Mouse (Mus musculus): ENCODE results near the gene 1500009C09Rik.
"Not testable (repeated sequence)": the region's sequence is repeated elsewhere in the genome, so short reads cannot be mapped to it uniquely, and the experiment has no call there.

Gene 1500009C09Rik

GRCm38 (mm10) chr15:82218778-82219666 is 33.2 kb upstream of the 1500009C09Rik start:
- no peak for DNase-seq (ENCODE audit: low spot score in 2 of 2)

DNA sequence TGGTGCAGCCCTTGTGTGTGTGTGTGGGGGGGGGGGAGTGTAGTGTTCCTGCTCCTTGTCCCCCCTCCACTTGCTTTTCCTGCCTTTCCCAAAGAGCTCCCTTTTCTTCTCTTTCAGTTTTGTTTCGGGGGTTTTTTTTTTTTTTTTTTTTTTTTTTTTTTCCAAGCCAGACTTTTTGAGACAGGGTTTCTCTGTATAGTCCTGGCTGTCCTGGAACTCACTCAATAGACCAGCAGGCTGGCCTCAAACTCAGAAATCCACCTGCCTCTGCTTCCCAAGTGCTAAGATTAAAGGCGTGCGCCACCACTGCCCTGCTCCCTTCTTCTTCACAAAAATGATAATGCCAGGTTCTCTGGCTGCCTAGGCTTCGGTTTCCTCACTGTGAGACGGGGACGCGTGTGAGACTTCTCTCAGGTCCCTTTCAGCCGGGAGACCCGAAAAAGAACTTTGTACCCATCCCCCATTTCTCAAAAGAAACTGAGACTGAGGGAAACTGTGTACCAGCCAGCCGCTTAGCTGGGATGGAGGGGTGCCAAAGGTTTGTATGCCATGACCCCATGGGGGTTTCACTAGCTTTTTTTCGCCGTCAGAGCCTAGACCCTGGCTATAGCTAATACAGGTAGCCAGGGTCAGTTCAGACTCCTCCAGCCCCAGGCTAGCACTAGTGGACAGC is 32.1 kb upstream of the 1500009C09Rik start:
- no peak for DNase-seq (ENCODE audit: low spot score in 2 of 2)

- DNase-seq (ENCODE audit: low spot score in 2 of 2) = no peak
These were observed 30.9 kb upstream of the 1500009C09Rik start for GRCm38 (mm10) chr15:82221104-82221860.

- no peak for DNase-seq (ENCODE audit: low spot score in 2 of 2)
These were observed 28.9 kb upstream of the 1500009C09Rik start for GRCm38 (mm10) chr15:82223251-82223650.

GRCm38 (mm10) chr15:82223657-82224601 is 28.3 kb upstream of the 1500009C09Rik start, which contains the start of gene Tnfrsf13c:
Tnfrsf13c (minus strand) TSS chr15:82224369.
- DNase-seq (ENCODE audit: low spot score in 2 of 2) = no peak

GRCm38 (mm10) chr15:82224602-82225215 is 27.5 kb upstream of the 1500009C09Rik start:
- no peak for DNase-seq (ENCODE audit: low spot score in 2 of 2)

- no peak for DNase-seq (ENCODE audit: low spot score in 2 of 2)
These were observed 26.4 kb upstream of the 1500009C09Rik start for GRCm38 (mm10) chr15:82225769-82226168.

DNA sequence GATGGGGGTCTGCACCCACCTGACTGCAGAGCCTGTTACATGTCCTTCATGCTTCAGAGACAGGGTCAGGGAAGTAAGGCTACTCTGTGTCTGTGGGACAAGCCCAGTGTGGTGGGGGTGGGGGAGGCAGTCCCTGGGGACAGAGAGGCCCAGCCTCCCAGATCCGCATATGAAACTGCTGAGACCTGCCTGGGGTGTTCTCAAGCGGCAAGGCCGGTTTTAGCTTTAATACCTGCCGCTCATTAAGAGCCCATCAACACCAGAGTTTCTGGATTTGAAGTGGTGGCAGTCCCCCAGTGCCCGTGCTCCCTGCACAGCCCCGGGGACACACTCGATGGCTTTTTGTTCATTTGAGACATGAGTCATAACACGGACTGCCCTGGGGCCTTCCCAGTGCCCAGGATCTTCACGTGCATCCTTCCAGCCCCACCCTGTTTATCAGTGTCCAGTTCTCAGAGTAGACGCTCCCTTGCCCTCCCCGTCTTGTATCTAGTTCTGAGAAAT is 22.6 kb upstream of the 1500009C09Rik start:
- no peak for DNase-seq (ENCODE audit: low spot score in 2 of 2)

GRCm38 (mm10) chr15:82230098-82230611 is 22.0 kb upstream of the 1500009C09Rik start:
- no peak for DNase-seq (ENCODE audit: low spot score in 2 of 2)

- no peak for DNase-seq (ENCODE audit: low spot score in 2 of 2)
These were observed 21.1 kb upstream of the 1500009C09Rik start for GRCm38 (mm10) chr15:82231100-82231499.

DNA sequence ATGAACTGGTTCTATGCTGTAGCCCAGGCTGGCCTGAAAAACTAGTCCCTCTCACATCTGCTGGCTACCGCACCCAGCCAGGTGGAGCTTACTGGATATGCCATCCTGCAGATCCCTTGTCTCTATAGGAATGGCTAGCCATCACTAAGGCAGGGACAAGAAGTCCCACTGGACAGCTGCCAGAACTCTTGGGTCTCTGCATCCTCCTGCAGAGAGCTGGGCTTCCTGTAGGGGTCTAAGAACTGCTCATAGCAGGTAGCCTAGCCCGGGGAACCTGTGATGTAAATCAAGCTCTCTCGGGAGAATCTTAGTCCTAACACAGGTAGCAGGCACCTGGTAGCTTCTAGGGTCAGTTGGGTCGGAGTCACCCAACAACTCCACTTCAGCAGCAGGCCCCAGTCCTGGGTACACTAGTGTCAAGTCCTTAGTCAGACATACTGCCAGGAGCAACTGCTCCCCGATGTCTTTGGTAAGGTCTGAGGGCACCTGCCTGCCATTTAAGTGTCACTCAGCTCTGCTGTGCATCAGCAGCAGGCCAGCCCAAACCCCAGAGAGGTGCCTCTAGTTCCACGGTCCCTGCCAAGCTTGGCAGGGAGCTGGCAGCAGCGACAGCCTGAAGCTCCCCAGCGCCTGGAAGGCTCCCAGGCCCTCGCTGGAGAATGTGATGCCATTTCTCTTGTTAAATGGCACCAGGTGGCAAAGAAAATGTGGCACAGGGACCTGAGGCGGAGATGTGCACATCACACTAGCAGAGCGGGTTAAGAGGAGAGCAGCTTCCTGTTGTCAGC is 20.4 kb upstream of the 1500009C09Rik start:
- no peak for DNase-seq (ENCODE audit: low spot score in 2 of 2)

- DNase-seq (ENCODE audit: low spot score in 2 of 2) = no peak
These were observed 19.5 kb upstream of the 1500009C09Rik start for GRCm38 (mm10) chr15:82232651-82233050.

DNA sequence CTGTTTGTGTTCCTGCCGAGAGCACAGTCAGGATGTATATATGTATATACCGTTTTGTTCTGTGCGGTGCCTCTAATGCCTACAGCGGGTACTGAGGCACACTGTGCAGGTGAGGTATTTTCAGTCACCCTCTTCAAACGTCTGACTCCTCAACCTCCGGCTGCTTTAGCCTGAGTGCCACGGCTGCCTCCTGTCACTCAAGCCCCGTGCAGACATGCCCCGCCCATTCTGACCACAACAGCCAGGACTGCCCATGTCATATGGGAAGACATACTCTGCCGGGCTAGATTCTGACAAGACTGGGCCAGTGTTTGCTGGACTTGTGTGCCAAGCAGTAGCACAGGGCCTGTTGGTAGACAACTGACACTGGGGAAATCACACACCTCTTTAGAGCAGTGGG is 16.5 kb upstream of the 1500009C09Rik start:
- DNase-seq (ENCODE audit: low spot score in 2 of 2) = no peak

GRCm38 (mm10) chr15:82236565-82236964 is 15.6 kb upstream of the 1500009C09Rik start:
- peak; percentile 67 to 86 for DNase-seq (ENCODE audit: low spot score in 2 of 2)

DNA sequence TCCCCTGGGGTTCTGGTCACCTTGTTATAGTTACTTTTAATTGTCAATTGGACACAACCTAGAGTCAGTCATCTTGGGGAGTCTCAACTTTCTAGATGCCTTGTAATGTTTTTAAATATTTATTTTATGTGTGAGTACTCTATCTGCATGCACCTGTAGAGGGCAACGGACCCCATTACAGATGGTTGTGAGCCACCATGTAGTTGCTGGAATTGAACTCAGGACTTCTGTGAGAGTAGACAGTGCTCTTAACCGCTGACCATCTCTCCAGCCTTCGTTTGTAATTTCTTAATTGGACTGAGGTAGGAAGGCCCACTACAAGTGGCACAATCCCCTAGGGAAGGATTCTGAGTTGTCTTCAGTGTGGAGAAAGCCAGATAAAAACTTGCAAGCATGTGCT is 8.9 kb upstream of the 1500009C09Rik start:
- no peak for DNase-seq (ENCODE audit: low spot score in 2 of 2)

DNA sequence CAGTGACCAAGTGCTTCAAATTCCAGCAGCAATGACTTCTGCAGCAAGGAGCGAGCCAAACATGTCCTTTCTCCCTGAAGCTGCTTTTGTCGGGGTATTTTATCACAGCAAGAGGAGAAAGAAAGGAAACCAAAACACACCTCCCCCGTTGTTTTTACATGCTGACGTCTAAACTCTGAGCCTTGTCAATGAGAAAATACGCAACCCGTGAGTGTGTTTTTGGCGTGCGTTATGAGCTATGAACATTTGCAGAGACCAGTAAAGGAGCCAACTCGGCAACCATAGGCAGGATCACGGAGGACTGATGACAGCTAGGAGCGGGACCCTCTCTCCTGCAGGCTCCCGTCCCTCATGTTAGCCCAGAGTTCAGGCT is 8.5 kb upstream of the 1500009C09Rik start:
- no peak for DNase-seq (ENCODE audit: low spot score in 2 of 2)

- peak; percentile 83 to 93 for DNase-seq (ENCODE audit: low spot score in 2 of 2)
These were observed 7.9 kb upstream of the 1500009C09Rik start, which contains the start of gene Cenpm for GRCm38 (mm10) chr15:82244115-82244804. Cenpm (minus strand) TSS chr15:82244748.

DNA sequence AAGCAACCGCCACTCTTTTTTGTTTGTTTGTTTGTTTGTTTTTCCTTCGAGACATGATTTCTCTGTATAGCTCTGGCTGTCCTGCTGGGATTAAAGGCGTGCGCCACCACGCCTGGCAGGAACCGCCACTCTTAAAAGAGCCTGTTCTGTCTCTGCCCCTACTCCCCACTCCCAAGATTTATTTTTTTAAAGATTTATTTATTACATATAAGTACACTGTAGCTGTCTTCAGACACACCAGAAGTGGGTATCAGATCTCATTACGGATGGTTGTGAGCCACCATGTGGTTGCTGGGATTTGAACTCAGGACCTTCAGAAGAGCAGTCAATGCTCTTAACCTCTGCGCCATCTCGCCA is 7.4 kb upstream of the 1500009C09Rik start:
- DNase-seq (ENCODE audit: low spot score in 2 of 2) = not testable (repeated sequence)
